Mouse (Mus musculus): ENCODE measurements around the gene Tmcc3. TPM values are rescaled to one million over a fixed set of nuclear protein-coding genes. Genes with fewer than 3 reads are reported as not detected.

The Tmcc3 gene
- polyA plus RNA-seq, 1 experiment from 2014 or later = 5.7 TPM

GRCm38 (mm10) chr10:94474185-94474584 is 162.4 kb downstream of the Tmcc3 start:
- Histone ChIP-seq H3K4me1 (replicated peaks; ENCODE audit: control insufficient read depth, insufficient read depth, low read length) (no peaks in the 10 kb centered on the region), H3K27ac (ENCODE audit: low read depth, low read length) (no peak overlapping the region), H3K9me3 (ENCODE audit: control insufficient read depth, low read length) (no peaks in the 10 kb centered on the region), H3K9ac (ENCODE audit: low read depth, low read length) (no peak overlapping the region), H3K4me3 (ENCODE audit: low read depth, low read length) (no peak overlapping the region), H3K36me3 (ENCODE audit: control insufficient read depth, insufficient read depth, low read length) (no peaks in the 10 kb centered on the region), H3K27me3 (ENCODE audit: control insufficient read depth, insufficient read depth, low read length) (no peaks in the 10 kb centered on the region), H3K4me2 (replicated peaks; ENCODE audit: low read depth, low read length) (no peak overlapping the region)
- no peak for ATAC-seq (ENCODE audit: low FRiP score)
- 93% methylated on average over 5 of the region's 5 CpGs for WGBS
- no peak for DNase-seq (ENCODE audit: low spot score)

- 92% methylated on average over 13 of the region's 13 CpGs for WGBS
- no peak overlapping the region for H3K4me3 ChIP-seq (ENCODE audit: low read depth, low read length)
- H3K9ac ChIP-seq (ENCODE audit: low read depth, low read length) = no peak overlapping the region
- DNase-seq (ENCODE audit: low spot score) (no peak), ATAC-seq (ENCODE audit: low FRiP score) (no peak)
- H3K4me2 ChIP-seq (replicated peaks; ENCODE audit: low read depth, low read length) = no peak overlapping the region
- no peaks in the 10 kb centered on the region for H3K36me3 ChIP-seq (ENCODE audit: control insufficient read depth, insufficient read depth, low read length)
- no peak overlapping the region for H3K27ac ChIP-seq (ENCODE audit: low read depth, low read length)
- H3K4me1 ChIP-seq (replicated peaks; ENCODE audit: control insufficient read depth, insufficient read depth, low read length) = no peaks in the 10 kb centered on the region
- H3K9me3 ChIP-seq (ENCODE audit: control insufficient read depth, low read length) = no peaks in the 10 kb centered on the region; the same call in 1 of the 2 replicates
- H3K27me3 ChIP-seq (ENCODE audit: control insufficient read depth, insufficient read depth, low read length) = no peaks in the 10 kb centered on the region
Measured at GRCm38 (mm10) chr10:94477366-94478225, 165.8 kb downstream of the Tmcc3 start.

DNA sequence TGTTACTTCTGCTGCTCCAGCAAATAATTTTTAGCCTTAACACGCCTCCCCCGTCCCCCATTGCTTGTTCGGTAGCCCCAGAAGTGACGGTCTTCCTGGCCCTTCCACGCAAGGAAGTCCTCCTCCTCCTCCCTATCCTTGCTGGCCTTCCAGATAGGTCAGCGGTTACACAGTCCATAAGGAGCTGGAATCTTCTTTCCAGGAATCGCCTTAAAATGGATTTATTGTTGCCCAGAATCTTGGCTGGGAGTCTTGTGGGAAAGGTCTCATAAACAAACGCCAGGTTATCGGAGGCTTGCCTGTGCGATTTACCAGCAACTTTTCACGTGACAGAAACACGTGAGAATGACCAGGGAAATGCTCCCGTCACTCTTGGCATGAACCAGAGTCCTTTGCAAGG is 167.9 kb downstream of the Tmcc3 start:
- ATAC-seq (ENCODE audit: low FRiP score) (no peak), DNase-seq (ENCODE audit: low spot score) (no peak)
- H3K4me1 ChIP-seq (replicated peaks; ENCODE audit: control insufficient read depth, insufficient read depth, low read length) = no peaks in the 10 kb centered on the region
- no peaks in the 10 kb centered on the region for H3K36me3 ChIP-seq (ENCODE audit: control insufficient read depth, insufficient read depth, low read length)
- no peak overlapping the region for H3K27ac ChIP-seq (ENCODE audit: low read depth, low read length)
- no peak overlapping the region for H3K4me2 ChIP-seq (replicated peaks; ENCODE audit: low read depth, low read length)
- 87% methylated on average over 13 of the region's 13 CpGs for WGBS
- H3K27me3 ChIP-seq (ENCODE audit: control insufficient read depth, insufficient read depth, low read length) = no peaks in the 10 kb centered on the region
- H3K9ac ChIP-seq (ENCODE audit: low read depth, low read length) = no peak overlapping the region
- no peaks in the 10 kb centered on the region; the same call in 1 of the 2 replicates for H3K9me3 ChIP-seq (ENCODE audit: control insufficient read depth, low read length)
- no peak overlapping the region for H3K4me3 ChIP-seq (ENCODE audit: low read depth, low read length)

GRCm38 (mm10) chr10:94480380-94481101 is 168.8 kb downstream of the Tmcc3 start:
- no peaks in the 10 kb centered on the region for H3K27me3 ChIP-seq (ENCODE audit: control insufficient read depth, insufficient read depth, low read length)
- no peak for ATAC-seq (ENCODE audit: low FRiP score)
- no peak overlapping the region for H3K9ac ChIP-seq (ENCODE audit: low read depth, low read length)
- H3K9me3 ChIP-seq (ENCODE audit: control insufficient read depth, low read length) = no peaks in the 10 kb centered on the region; the same call in 1 of the 2 replicates
- H3K4me2 ChIP-seq (replicated peaks; ENCODE audit: low read depth, low read length) = no peak overlapping the region
- no peak overlapping the region for H3K27ac ChIP-seq (ENCODE audit: low read depth, low read length)
- H3K4me1 ChIP-seq (replicated peaks; ENCODE audit: control insufficient read depth, insufficient read depth, low read length) = no peaks in the 10 kb centered on the region
- no peak for DNase-seq (ENCODE audit: low spot score)
- H3K36me3 ChIP-seq (ENCODE audit: control insufficient read depth, insufficient read depth, low read length) = no peaks in the 10 kb centered on the region
- H3K4me3 ChIP-seq (ENCODE audit: low read depth, low read length) = no peak overlapping the region
- 85% methylated on average over 13 of the region's 13 CpGs for WGBS

- Histone ChIP-seq H3K27me3 (ENCODE audit: control insufficient read depth, insufficient read depth, low read length) (no peaks in the 10 kb centered on the region), H3K9me3 (ENCODE audit: control insufficient read depth, low read length) (no peaks in the 10 kb centered on the region; the same call in 1 of the 2 replicates), H3K4me3 (ENCODE audit: low read depth, low read length) (no peak overlapping the region), H3K27ac (ENCODE audit: low read depth, low read length) (no peak overlapping the region), H3K36me3 (ENCODE audit: control insufficient read depth, insufficient read depth, low read length) (no peaks in the 10 kb centered on the region), H3K4me1 (replicated peaks; ENCODE audit: control insufficient read depth, insufficient read depth, low read length) (no peaks in the 10 kb centered on the region), H3K9ac (ENCODE audit: low read depth, low read length) (no peak overlapping the region), H3K4me2 (replicated peaks; ENCODE audit: low read depth, low read length) (no peak overlapping the region)
- ATAC-seq (ENCODE audit: low FRiP score) (no peak), DNase-seq (ENCODE audit: low spot score) (no peak)
Measured at GRCm38 (mm10) chr10:94481613-94482012, 169.9 kb downstream of the Tmcc3 start.

GRCm38 (mm10) chr10:94486179-94486578 is 174.4 kb downstream of the Tmcc3 start:
- Histone ChIP-seq H3K27me3 (ENCODE audit: control insufficient read depth, insufficient read depth, low read length) (no peaks in the 10 kb centered on the region), H3K27ac (ENCODE audit: low read depth, low read length) (no peak overlapping the region), H3K9me3 (ENCODE audit: control insufficient read depth, low read length) (no peaks in the 10 kb centered on the region; the same call in 1 of the 2 replicates), H3K9ac (ENCODE audit: low read depth, low read length) (no peak overlapping the region), H3K4me3 (ENCODE audit: low read depth, low read length) (no peak overlapping the region), H3K4me2 (replicated peaks; ENCODE audit: low read depth, low read length) (no peak overlapping the region), H3K36me3 (ENCODE audit: control insufficient read depth, insufficient read depth, low read length) (no peaks in the 10 kb centered on the region), H3K4me1 (replicated peaks; ENCODE audit: control insufficient read depth, insufficient read depth, low read length) (no peaks in the 10 kb centered on the region)
- WGBS = 80% methylated on average over 2 of the region's 2 CpGs
- no peak for DNase-seq (ENCODE audit: low spot score)
- ATAC-seq (ENCODE audit: low FRiP score) = no peak

DNA sequence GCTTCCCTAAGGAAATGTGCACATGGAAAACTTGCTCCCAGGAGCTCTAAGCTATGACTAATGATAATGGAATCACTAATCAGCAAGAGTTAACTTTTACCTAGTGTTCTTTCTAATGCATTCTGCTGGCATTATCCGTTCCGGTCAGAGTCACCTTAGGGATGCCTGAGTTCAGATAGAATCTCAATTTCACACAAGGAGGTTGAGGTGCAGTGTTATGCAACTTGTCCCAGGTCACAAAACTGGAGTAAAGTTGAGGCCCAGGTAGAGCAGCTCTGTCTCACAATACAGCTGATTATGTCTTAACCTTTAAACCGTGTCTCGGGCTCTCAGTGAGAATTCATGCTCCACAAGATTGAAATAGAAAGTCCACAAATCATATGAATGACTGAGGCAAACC is 177.8 kb downstream of the Tmcc3 start:
- 92% methylated on average over 4 of the region's 4 CpGs for WGBS
- no peaks in the 10 kb centered on the region for H3K36me3 ChIP-seq (ENCODE audit: control insufficient read depth, insufficient read depth, low read length)
- no peak overlapping the region for H3K4me3 ChIP-seq (ENCODE audit: low read depth, low read length)
- H3K9me3 ChIP-seq (ENCODE audit: control insufficient read depth, low read length) = no peaks in the 10 kb centered on the region
- no peak overlapping the region for H3K9ac ChIP-seq (ENCODE audit: low read depth, low read length)
- H3K27ac ChIP-seq (ENCODE audit: low read depth, low read length) = no peak overlapping the region
- H3K27me3 ChIP-seq (ENCODE audit: control insufficient read depth, insufficient read depth, low read length) = no peaks in the 10 kb centered on the region
- ATAC-seq (ENCODE audit: low FRiP score) (no peak), DNase-seq (ENCODE audit: low spot score) (no peak)
- H3K4me2 ChIP-seq (replicated peaks; ENCODE audit: low read depth, low read length) = no peak overlapping the region
- H3K4me1 ChIP-seq (replicated peaks; ENCODE audit: control insufficient read depth, insufficient read depth, low read length) = no peaks in the 10 kb centered on the region

- Histone ChIP-seq H3K36me3 (ENCODE audit: control insufficient read depth, insufficient read depth, low read length) (no peaks in the 10 kb centered on the region), H3K27ac (ENCODE audit: low read depth, low read length) (no peak overlapping the region), H3K4me1 (replicated peaks; ENCODE audit: control insufficient read depth, insufficient read depth, low read length) (no peaks in the 10 kb centered on the region), H3K4me2 (replicated peaks; ENCODE audit: low read depth, low read length) (no peak overlapping the region), H3K9ac (ENCODE audit: low read depth, low read length) (no peak overlapping the region), H3K27me3 (ENCODE audit: control insufficient read depth, insufficient read depth, low read length) (no peaks in the 10 kb centered on the region), H3K4me3 (ENCODE audit: low read depth, low read length) (no peak overlapping the region), H3K9me3 (ENCODE audit: control insufficient read depth, low read length) (no peaks in the 10 kb centered on the region)
- ATAC-seq (ENCODE audit: low FRiP score) (no peak), DNase-seq (ENCODE audit: low spot score) (no peak)
- 94% methylated on average over 3 of the region's 3 CpGs for WGBS
Measured at GRCm38 (mm10) chr10:94491006-94491405, 179.3 kb downstream of the Tmcc3 start.
